Mouse (Mus musculus): ENCODE measurements around the gene Fnip1. TPM values are rescaled to one million over a fixed set of nuclear protein-coding genes. Genes with fewer than 3 reads are reported as not detected.
"Not testable (repeated sequence)": the region's sequence is repeated elsewhere in the genome, so short reads cannot be mapped to it uniquely, and the experiment has no call there.

The Fnip1 gene
- polyA plus RNA-seq (2014; fragmentation: Nextera tagmentation; extraction: Ambion mirVana) = 12.4 and 14.0 TPM in 2 replicates

DNA sequence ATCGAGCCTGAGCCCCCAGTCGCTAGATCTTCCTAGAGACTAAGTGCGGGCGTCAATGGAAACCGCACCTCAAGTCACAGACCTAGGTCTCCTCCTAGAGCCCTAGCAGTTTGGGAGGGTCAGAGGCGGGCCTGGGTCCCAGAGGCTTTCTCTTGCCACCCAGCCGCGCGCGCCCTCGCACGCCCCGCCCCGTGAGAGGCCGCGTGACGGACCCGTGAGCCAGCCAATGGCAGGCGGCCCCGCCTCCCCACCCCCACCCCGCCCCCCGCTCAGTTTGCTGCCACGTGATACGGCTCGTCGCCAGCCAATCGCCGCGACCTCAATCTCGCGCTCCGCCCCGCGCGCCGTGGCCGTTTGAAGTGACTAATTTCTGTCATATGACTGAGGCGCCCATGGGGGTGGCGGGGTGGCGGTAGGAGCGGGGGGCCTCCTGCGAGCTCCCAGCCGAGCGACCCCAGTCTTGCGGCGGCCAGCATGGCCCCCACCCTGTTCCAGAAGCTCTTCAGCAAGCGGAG, at the start of gene Fnip1:
TSS of gene Fnip1 (plus strand) at position 377 of the 515 bp plus-strand sequence.
- no peaks in the 10 kb centered on the region; the same call in 1 of the 2 replicates for H3K27me3 ChIP-seq (replicated peaks; ENCODE audit: control insufficient read depth, insufficient read depth, low read length)
- H3K4me3 ChIP-seq (ENCODE audit: low read depth, low read length) = peak within 1 kb of the TSS; percentile 96
- WGBS = under 1% methylated on average over 45 of the region's 47 CpGs
- no peaks in the 10 kb centered on the region for H3K36me3 ChIP-seq (ENCODE audit: control insufficient read depth, insufficient read depth, low read length)
- peak; percentile 97 for ATAC-seq (replicated peaks; ENCODE audit: low FRiP score, low TSS enrichment, low read depth)
- peaks cover 15% of the 10 kb centered on the region for H3K4me1 ChIP-seq (replicated peaks; ENCODE audit: control insufficient read depth, insufficient read depth, low read length)
- DNase-seq (ENCODE audit: low spot score) = peak; percentile 97
- no peaks in the 10 kb centered on the region for H3K9me3 ChIP-seq (ENCODE audit: control insufficient read depth, low read length)
- H3K9ac ChIP-seq (ENCODE audit: low read length) = peak within 1 kb of the TSS; percentile 90
- peak within 1 kb of the TSS; percentile 82 for H3K4me2 ChIP-seq (ENCODE audit: low read length)
- peak within 1 kb of the TSS; percentile 83 for H3K27ac ChIP-seq (ENCODE audit: low read depth)

DNA sequence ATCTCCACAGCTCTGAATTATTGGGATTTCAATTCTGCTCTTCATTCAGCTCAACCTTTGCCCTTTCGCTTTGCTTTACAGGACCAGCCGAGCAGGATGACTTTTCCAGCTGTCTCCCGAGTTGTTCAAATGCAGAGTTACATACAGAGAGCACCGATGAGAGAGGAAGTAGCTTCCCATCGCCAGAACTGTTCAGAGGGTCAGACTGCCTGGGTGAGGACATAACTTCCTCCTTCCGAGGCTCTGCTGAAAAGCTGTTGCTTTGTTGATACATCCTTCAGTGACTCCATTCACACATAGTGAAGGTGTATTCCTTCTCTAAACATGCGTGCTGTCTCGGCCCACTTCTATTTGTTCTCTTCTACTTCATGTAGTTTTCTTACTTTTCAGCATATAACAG, 47.6 kb upstream of the Fnip1 start:
- Histone ChIP-seq H3K27ac (ENCODE audit: low read depth) (no peak overlapping the region), H3K9ac (ENCODE audit: low read length) (no peak overlapping the region), H3K36me3 (ENCODE audit: control insufficient read depth, insufficient read depth, low read length) (no peaks in the 10 kb centered on the region), H3K4me1 (replicated peaks; ENCODE audit: control insufficient read depth, insufficient read depth, low read length) (no peaks in the 10 kb centered on the region), H3K4me3 (ENCODE audit: low read depth, low read length) (no peak overlapping the region), H3K27me3 (replicated peaks; ENCODE audit: control insufficient read depth, insufficient read depth, low read length) (no peaks in the 10 kb centered on the region), H3K4me2 (ENCODE audit: low read length) (no peak overlapping the region), H3K9me3 (ENCODE audit: control insufficient read depth, low read length) (no peaks in the 10 kb centered on the region)
- no peak for DNase-seq (ENCODE audit: low spot score)
- 47% methylated on average over 8 of the region's 8 CpGs for WGBS
- ATAC-seq (replicated peaks; ENCODE audit: low FRiP score, low TSS enrichment, low read depth) = no peak

DNA sequence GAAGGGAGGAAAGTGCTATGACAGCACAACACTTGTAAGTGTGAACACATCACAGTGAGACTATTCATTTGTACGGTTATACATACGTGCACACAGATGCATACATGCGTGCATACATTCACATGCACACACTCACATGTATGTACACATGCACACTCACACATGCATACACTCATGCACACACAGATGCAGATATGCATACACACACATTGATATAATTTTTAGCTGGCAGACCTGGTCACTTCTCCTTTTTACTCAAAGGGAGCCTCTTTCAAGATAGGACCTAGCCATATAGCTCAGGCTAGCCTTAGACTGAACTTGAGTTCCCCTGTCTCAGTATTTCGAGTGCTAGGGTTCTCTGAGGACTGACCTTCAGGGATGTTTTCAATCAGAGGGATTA, 46.7 kb upstream of the Fnip1 start:
- Histone ChIP-seq H3K27ac (ENCODE audit: low read depth) (no peak overlapping the region), H3K9me3 (ENCODE audit: control insufficient read depth, low read length) (no peaks in the 10 kb centered on the region), H3K9ac (ENCODE audit: low read length) (no peak overlapping the region), H3K4me2 (ENCODE audit: low read length) (no peak overlapping the region), H3K27me3 (replicated peaks; ENCODE audit: control insufficient read depth, insufficient read depth, low read length) (no peaks in the 10 kb centered on the region), H3K4me3 (ENCODE audit: low read depth, low read length) (no peak overlapping the region), H3K36me3 (ENCODE audit: control insufficient read depth, insufficient read depth, low read length) (no peaks in the 10 kb centered on the region), H3K4me1 (replicated peaks; ENCODE audit: control insufficient read depth, insufficient read depth, low read length) (no peaks in the 10 kb centered on the region)
- ATAC-seq (replicated peaks; ENCODE audit: low FRiP score, low TSS enrichment, low read depth) (no peak), DNase-seq (ENCODE audit: low spot score) (no peak)
- WGBS = 87% methylated on average over 4 of the region's 4 CpGs

- 74% methylated on average over 1 of the region's 1 CpGs for WGBS
These were observed 41.3 kb upstream of the Fnip1 start for GRCm38 (mm10) chr11:54396686-54397085.

GRCm38 (mm10) chr11:54398058-54398457, 39.9 kb upstream of the Fnip1 start:
- H3K27me3 ChIP-seq (replicated peaks; ENCODE audit: control insufficient read depth, insufficient read depth, low read length) = no peaks in the 10 kb centered on the region
- WGBS = 38% methylated on average over 4 of the region's 4 CpGs
- H3K36me3 ChIP-seq (ENCODE audit: control insufficient read depth, insufficient read depth, low read length) = no peaks in the 10 kb centered on the region
- DNase-seq (ENCODE audit: low spot score) (no peak), ATAC-seq (replicated peaks; ENCODE audit: low FRiP score, low TSS enrichment, low read depth) (no peak)
- no peaks in the 10 kb centered on the region for H3K4me1 ChIP-seq (replicated peaks; ENCODE audit: control insufficient read depth, insufficient read depth, low read length)
- no peak overlapping the region for H3K27ac ChIP-seq (ENCODE audit: low read depth)
- H3K4me2 ChIP-seq (ENCODE audit: low read length) = no peak overlapping the region
- H3K4me3 ChIP-seq (ENCODE audit: low read depth, low read length) = no peak overlapping the region
- H3K9ac ChIP-seq (ENCODE audit: low read length) = no peak overlapping the region
- H3K9me3 ChIP-seq (ENCODE audit: control insufficient read depth, low read length) = no peaks in the 10 kb centered on the region

More at GRCm38 (mm10) chr11:54396686-54397085, 41.3 kb upstream of the Fnip1 start:
- DNase-seq (ENCODE audit: low spot score) (no peak), ATAC-seq (replicated peaks; ENCODE audit: low FRiP score, low TSS enrichment, low read depth) (no peak)
- Histone ChIP-seq H3K4me3 (ENCODE audit: low read depth, low read length) (no peak overlapping the region), H3K27me3 (replicated peaks; ENCODE audit: control insufficient read depth, insufficient read depth, low read length) (no peaks in the 10 kb centered on the region), H3K27ac (ENCODE audit: low read depth) (no peak overlapping the region), H3K36me3 (ENCODE audit: control insufficient read depth, insufficient read depth, low read length) (no peaks in the 10 kb centered on the region), H3K9ac (ENCODE audit: low read length) (no peak overlapping the region), H3K9me3 (ENCODE audit: control insufficient read depth, low read length) (no peaks in the 10 kb centered on the region), H3K4me1 (replicated peaks; ENCODE audit: control insufficient read depth, insufficient read depth, low read length) (no peaks in the 10 kb centered on the region), H3K4me2 (ENCODE audit: low read length) (no peak overlapping the region)

DNA sequence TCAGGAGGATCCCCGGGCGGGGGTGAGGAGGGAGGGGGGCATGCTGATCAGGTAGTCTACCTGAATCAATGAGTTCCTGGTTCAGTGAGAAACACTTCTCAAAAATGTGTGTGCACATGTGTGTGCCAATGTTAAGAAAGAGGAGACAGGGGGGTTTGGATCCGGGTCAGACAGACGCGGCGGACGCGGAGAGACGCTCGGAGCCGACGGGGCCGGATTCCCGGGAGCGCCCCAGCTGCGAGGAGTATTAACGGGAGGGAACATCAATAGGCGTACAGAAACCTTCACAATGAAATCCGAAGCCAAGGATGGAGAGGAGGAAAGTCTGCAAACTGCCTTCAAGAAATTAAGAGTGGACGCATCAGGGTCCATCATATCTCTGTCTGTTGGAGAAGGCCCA, 37.2 kb upstream of the Fnip1 start:
- not testable (repeated sequence) for H3K36me3 ChIP-seq (ENCODE audit: control insufficient read depth, insufficient read depth, low read length); H3K27me3 ChIP-seq (replicated peaks; ENCODE audit: control insufficient read depth, insufficient read depth, low read length); H3K4me1 ChIP-seq (replicated peaks; ENCODE audit: control insufficient read depth, insufficient read depth, low read length); H3K27ac ChIP-seq (ENCODE audit: low read depth); ATAC-seq (replicated peaks; ENCODE audit: low FRiP score, low TSS enrichment, low read depth); H3K4me2 ChIP-seq (ENCODE audit: low read length); H3K9ac ChIP-seq (ENCODE audit: low read length); H3K9me3 ChIP-seq (ENCODE audit: control insufficient read depth, low read length); H3K4me3 ChIP-seq (ENCODE audit: low read depth, low read length); DNase-seq (ENCODE audit: low spot score)
- whole genome bisulfite sequencing = 92% methylated on average over 20 of the region's 20 CpGs

GRCm38 (mm10) chr11:54404885-54405284, 33.1 kb upstream of the Fnip1 start:
- H3K27me3 ChIP-seq (replicated peaks; ENCODE audit: control insufficient read depth, insufficient read depth, low read length) = no peaks in the 10 kb centered on the region
- DNase-seq (ENCODE audit: low spot score) = no peak
- no peaks in the 10 kb centered on the region for H3K36me3 ChIP-seq (ENCODE audit: control insufficient read depth, insufficient read depth, low read length)
- H3K27ac ChIP-seq (ENCODE audit: low read depth) = no peak overlapping the region
- no peak overlapping the region for H3K9ac ChIP-seq (ENCODE audit: low read length)
- WGBS = 81% methylated on average over 4 of the region's 4 CpGs
- no peaks in the 10 kb centered on the region for H3K9me3 ChIP-seq (ENCODE audit: control insufficient read depth, low read length)
- no peak overlapping the region for H3K4me2 ChIP-seq (ENCODE audit: low read length)
- no peak overlapping the region for H3K4me3 ChIP-seq (ENCODE audit: low read depth, low read length)
- ATAC-seq (replicated peaks; ENCODE audit: low FRiP score, low TSS enrichment, low read depth) = no peak
- H3K4me1 ChIP-seq (replicated peaks; ENCODE audit: control insufficient read depth, insufficient read depth, low read length) = no peaks in the 10 kb centered on the region

DNA sequence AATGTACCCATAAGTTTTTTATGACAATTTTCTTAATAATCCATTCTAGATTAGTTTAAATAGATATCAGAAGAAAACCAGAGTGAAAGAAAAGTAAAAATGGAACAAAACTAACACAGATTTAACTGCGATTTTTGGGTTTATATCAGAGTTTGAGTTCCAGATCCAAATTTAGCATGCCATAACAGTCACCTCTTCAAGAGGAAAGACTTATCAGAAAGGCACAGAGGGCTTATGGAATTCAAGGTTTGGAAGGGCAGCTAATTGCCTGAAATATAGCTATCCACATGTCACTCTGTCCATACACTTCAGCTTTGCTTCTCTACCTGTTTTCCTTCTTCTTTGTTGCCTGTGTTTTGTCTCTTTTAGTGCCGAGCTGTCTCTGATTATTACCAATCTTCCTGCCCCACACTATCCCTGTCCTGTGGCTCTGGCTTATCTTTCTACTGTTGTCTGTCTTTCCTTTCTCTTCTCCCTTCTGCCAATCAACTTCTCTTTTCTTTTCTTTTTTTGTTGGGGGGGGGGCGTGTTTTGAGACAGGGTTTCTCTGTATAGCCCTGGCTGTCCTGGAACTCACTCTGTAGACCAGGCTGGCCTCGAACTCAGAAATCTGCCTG, 31.0 kb upstream of the Fnip1 start:
- no peaks in the 10 kb centered on the region for H3K36me3 ChIP-seq (ENCODE audit: control insufficient read depth, insufficient read depth, low read length)
- no peak for DNase-seq (ENCODE audit: low spot score)
- no peak for ATAC-seq (replicated peaks; ENCODE audit: low FRiP score, low TSS enrichment, low read depth)
- H3K9ac ChIP-seq (ENCODE audit: low read length) = no peak overlapping the region
- 80% methylated on average over 4 of the region's 4 CpGs for WGBS
- no peak overlapping the region for H3K27ac ChIP-seq (ENCODE audit: low read depth)
- H3K4me1 ChIP-seq (replicated peaks; ENCODE audit: control insufficient read depth, insufficient read depth, low read length) = no peaks in the 10 kb centered on the region
- H3K4me3 ChIP-seq (ENCODE audit: low read depth, low read length) = no peak overlapping the region
- H3K9me3 ChIP-seq (ENCODE audit: control insufficient read depth, low read length) = no peaks in the 10 kb centered on the region
- H3K4me2 ChIP-seq (ENCODE audit: low read length) = no peak overlapping the region
- H3K27me3 ChIP-seq (replicated peaks; ENCODE audit: control insufficient read depth, insufficient read depth, low read length) = no peaks in the 10 kb centered on the region

DNA sequence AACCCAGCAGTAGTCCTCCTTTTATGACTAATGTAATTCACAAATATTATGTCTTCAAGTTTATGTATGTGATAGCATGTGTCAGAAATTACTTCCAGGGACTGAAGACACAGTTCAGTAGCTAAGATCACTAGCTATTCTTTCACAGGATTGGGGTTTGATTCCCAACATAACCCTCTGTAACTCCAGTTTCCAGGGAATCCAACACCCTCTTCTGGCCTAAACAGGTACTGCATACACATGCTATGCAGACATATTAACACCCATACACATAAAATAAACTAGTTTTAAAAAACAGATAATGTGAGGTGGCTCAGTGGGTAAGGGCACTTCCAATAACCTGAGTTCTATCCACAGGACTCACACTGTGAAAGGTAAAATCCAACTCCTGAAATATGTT, 27.4 kb upstream of the Fnip1 start:
- no peak for DNase-seq (ENCODE audit: low spot score)
- 0 out of 2 replicates have a peak, but pooled peaks cover 2% of the 10 kb centered on the region for H3K4me1 ChIP-seq (replicated peaks; ENCODE audit: control insufficient read depth, insufficient read depth, low read length)
- no peak overlapping the region for H3K4me2 ChIP-seq (ENCODE audit: low read length)
- H3K4me3 ChIP-seq (ENCODE audit: low read depth, low read length) = no peak overlapping the region
- H3K9me3 ChIP-seq (ENCODE audit: control insufficient read depth, low read length) = no peaks in the 10 kb centered on the region
- no peak for ATAC-seq (replicated peaks; ENCODE audit: low FRiP score, low TSS enrichment, low read depth)
- H3K27me3 ChIP-seq (replicated peaks; ENCODE audit: control insufficient read depth, insufficient read depth, low read length) = 0 out of 2 replicates have a peak, but pooled peaks cover 4% of the 10 kb centered on the region
- H3K36me3 ChIP-seq (ENCODE audit: control insufficient read depth, insufficient read depth, low read length) = no peaks in the 10 kb centered on the region
- H3K27ac ChIP-seq (ENCODE audit: low read depth) = no peak overlapping the region
- H3K9ac ChIP-seq (ENCODE audit: low read length) = no peak overlapping the region

Measured in intestine, embryonic 14.5 days (tissue).